20 mouse cellular contexts compared by ENCODE assay signal in genomic region chr3:146901729-146902128, GRCm38 (mm10). TPM values are rescaled to one million over a fixed set of nuclear protein-coding genes. Genes with fewer than 3 reads are reported as not detected.
DNase-seq lines count a peak whose midpoint lies in the region; ATAC-seq and TF ChIP-seq lines count a peak whose summit lies in the region.
"Had no signal": no experiment of that assay in that cellular context is flagged by ENCODE, and none has a peak within 500 bp of the region (broad histone marks: within the 10 kb centered on the region; RNA-seq: fewer than 3 reads in every experiment).

No protein-coding gene starts in this region.

- no peak overlapping the region for H3K4me2 ChIP-seq in hindbrain, embryonic 14.5 days (replicated peaks)
- no peak overlapping the region for H3K4me2 ChIP-seq in hindbrain, embryonic 13.5 days
- H3K4me2 ChIP-seq in midbrain, embryonic 16.5 days (ENCODE audit: low read length), result no peak overlapping the region
- no peak overlapping the region for H3K4me2 ChIP-seq in midbrain, embryonic 13.5 days (replicated peaks)
- H3K4me2 ChIP-seq in neural tube, embryonic 15.5 days, result no peak overlapping the region
- H3K4me2 ChIP-seq: embryonic facial prominence, embryonic 13.5 days; forebrain, embryonic 13.5 days; heart, embryonic 12.5 days had no signal

- DNase-seq in hindbrain, embryonic 14.5 days (ENCODE audit: low spot score), result peak; percentile 35
- DNase-seq in brain, embryonic 14.5 days (ENCODE audit: low read depth), result peak; percentile 48
- no peak for DNase-seq in lung, postnatal 36 days
- DNase-seq: adrenal gland, adult 8-10 months; adrenal gland, postnatal 36 days; cerebellum, adult 18-20 months; cerebellum, adult 9-11 months; cerebellum, postnatal 36 days; gastrocnemius, adult 2 months; gastrocnemius, postnatal 25 days had no signal

- H3K27me3 ChIP-seq in hindbrain, embryonic 14.5 days (ENCODE audit: control insufficient read depth, insufficient read depth, low read length), result no peaks in the 10 kb centered on the region
- H3K27me3 ChIP-seq in hindbrain, embryonic 13.5 days, result no peaks in the 10 kb centered on the region
- H3K27me3 ChIP-seq in midbrain, embryonic 16.5 days (ENCODE audit: control insufficient read depth, insufficient read depth, low read depth, low read length), result no peaks in the 10 kb centered on the region
- no peaks in the 10 kb centered on the region for H3K27me3 ChIP-seq in midbrain, embryonic 13.5 days
- H3K27me3 ChIP-seq in neural tube, embryonic 15.5 days (replicated peaks), result no peaks in the 10 kb centered on the region
- H3K27me3 ChIP-seq: embryonic facial prominence, embryonic 13.5 days; forebrain, embryonic 13.5 days; heart, embryonic 12.5 days had no signal

- H3K4me1 ChIP-seq in hindbrain, embryonic 14.5 days (replicated peaks; ENCODE audit: control insufficient read depth, insufficient read depth, low read length), result no peaks in the 10 kb centered on the region
- no peaks in the 10 kb centered on the region for H3K4me1 ChIP-seq in hindbrain, embryonic 13.5 days (replicated peaks)
- H3K4me1 ChIP-seq in midbrain, embryonic 16.5 days (ENCODE audit: control insufficient read depth, insufficient read depth, low read length), result peaks cover 3% of the 10 kb centered on the region; the same call in 1 of the 2 replicates
- 0 out of 2 replicates have a peak, but pooled peaks cover 2% of the 10 kb centered on the region for H3K4me1 ChIP-seq in midbrain, embryonic 13.5 days (replicated peaks)
- H3K4me1 ChIP-seq in neural tube, embryonic 15.5 days, result no peaks in the 10 kb centered on the region
- H3K4me1 ChIP-seq: embryonic facial prominence, embryonic 13.5 days; forebrain, embryonic 13.5 days; heart, embryonic 12.5 days; hindbrain, embryonic 10.5 days had no signal

- H3K27ac ChIP-seq in hindbrain, embryonic 14.5 days, result no peak overlapping the region
- H3K27ac ChIP-seq in hindbrain, embryonic 13.5 days, result no peak overlapping the region
- no peak overlapping the region for H3K27ac ChIP-seq in midbrain, embryonic 16.5 days (ENCODE audit: low read length)
- no peak overlapping the region for H3K27ac ChIP-seq in midbrain, embryonic 13.5 days
- no peak overlapping the region for H3K27ac ChIP-seq in neural tube, embryonic 15.5 days (replicated peaks)
- H3K27ac ChIP-seq: embryonic facial prominence, embryonic 13.5 days; forebrain, embryonic 13.5 days; gastrocnemius, adult 2 months; hindbrain, embryonic 10.5 days had no signal

- TF ChIP-seq POLR2A in brain, embryonic 14.5 days (IDR thresholded peaks at IDR 0.05; ENCODE audit: borderline replicate concordance, extremely low read depth, insufficient read depth, insufficient read length, poor library complexity, severe bottlenecking), result no peak

- no peak for ATAC-seq in hindbrain, embryonic 14.5 days (ENCODE audit: low FRiP score)
- ATAC-seq in hindbrain, embryonic 13.5 days (ENCODE audit: low FRiP score), result no peak
- 0 out of 2 replicates have a peak, but pooled peaks have one; percentile 51 for ATAC-seq in midbrain, embryonic 16.5 days
- ATAC-seq in midbrain, embryonic 13.5 days, result no peak
- no peak for ATAC-seq in neural tube, embryonic 15.5 days (ENCODE audit: low FRiP score)
- ATAC-seq: forebrain, embryonic 13.5 days; inflammation-experienced regulatory T-cells, adult 6 months; intestine, postnatal 0 days had no signal

- TF ChIP-seq CTCF in brain, embryonic 14.5 days (IDR thresholded peaks at IDR 0.05; ENCODE audit: borderline replicate concordance, extremely low read depth, insufficient read depth, insufficient read length), result no peak

- no peak overlapping the region for H3K9ac ChIP-seq in hindbrain, embryonic 14.5 days
- no peak overlapping the region for H3K9ac ChIP-seq in hindbrain, embryonic 13.5 days
- no peak overlapping the region for H3K9ac ChIP-seq in midbrain, embryonic 16.5 days (ENCODE audit: low read depth, low read length)
- H3K9ac ChIP-seq in midbrain, embryonic 13.5 days (replicated peaks), result no peak overlapping the region
- no peak overlapping the region for H3K9ac ChIP-seq in neural tube, embryonic 15.5 days (replicated peaks)
- H3K9ac ChIP-seq: embryonic facial prominence, embryonic 13.5 days; forebrain, embryonic 13.5 days; heart, embryonic 12.5 days had no signal

- no peaks in the 10 kb centered on the region for H3K9me3 ChIP-seq in hindbrain, embryonic 14.5 days (ENCODE audit: control insufficient read depth, low read length)
- no peaks in the 10 kb centered on the region for H3K9me3 ChIP-seq in hindbrain, embryonic 13.5 days
- H3K9me3 ChIP-seq in midbrain, embryonic 16.5 days (replicated peaks; ENCODE audit: control insufficient read depth, low read length, poor library complexity, severe bottlenecking), result no peaks in the 10 kb centered on the region
- no peaks in the 10 kb centered on the region for H3K9me3 ChIP-seq in midbrain, embryonic 13.5 days
- no peaks in the 10 kb centered on the region for H3K9me3 ChIP-seq in neural tube, embryonic 15.5 days (replicated peaks)
- H3K9me3 ChIP-seq: embryonic facial prominence, embryonic 13.5 days; forebrain, embryonic 13.5 days; heart, embryonic 12.5 days; hindbrain, embryonic 10.5 days had no signal

- no peak overlapping the region for H3K4me3 ChIP-seq in hindbrain, embryonic 14.5 days (replicated peaks; ENCODE audit: low read length)
- H3K4me3 ChIP-seq in hindbrain, embryonic 13.5 days, result no peak overlapping the region
- no peak overlapping the region for H3K4me3 ChIP-seq in midbrain, embryonic 16.5 days (ENCODE audit: low read depth, low read length)
- no peak overlapping the region for H3K4me3 ChIP-seq in midbrain, embryonic 13.5 days (replicated peaks)
- no peak overlapping the region for H3K4me3 ChIP-seq in neural tube, embryonic 15.5 days (replicated peaks)
- H3K4me3 ChIP-seq: embryonic facial prominence, embryonic 13.5 days; forebrain, embryonic 13.5 days; gastrocnemius, adult 2 months; heart, embryonic 12.5 days; hindbrain, embryonic 10.5 days had no signal

- H3K36me3 ChIP-seq in hindbrain, embryonic 14.5 days (replicated peaks; ENCODE audit: control insufficient read depth, insufficient read depth), result peaks cover 5% of the 10 kb centered on the region; the same call in 1 of the 2 replicates
- H3K36me3 ChIP-seq in hindbrain, embryonic 13.5 days, result peaks cover 6% of the 10 kb centered on the region
- H3K36me3 ChIP-seq in midbrain, embryonic 16.5 days (ENCODE audit: control insufficient read depth, insufficient read depth, low read length), result peaks cover 7% of the 10 kb centered on the region; the same call in 1 of the 2 replicates
- H3K36me3 ChIP-seq in midbrain, embryonic 13.5 days, result peaks cover 4% of the 10 kb centered on the region
- peaks cover 4% of the 10 kb centered on the region; the same call in 1 of the 2 replicates for H3K36me3 ChIP-seq in neural tube, embryonic 15.5 days
- H3K36me3 ChIP-seq: embryonic facial prominence, embryonic 13.5 days; hindbrain, embryonic 10.5 days had no signal

- WGBS in hindbrain, embryonic 14.5 days, result 46% methylated on average over 4 of the region's 4 CpGs
- WGBS in hindbrain, embryonic 13.5 days, result 50% methylated on average over 4 of the region's 4 CpGs
- 38% methylated on average over 4 of the region's 4 CpGs for WGBS in midbrain, embryonic 16.5 days
- 45% methylated on average over 4 of the region's 4 CpGs for WGBS in midbrain, embryonic 13.5 days
- WGBS in neural tube, embryonic 15.5 days, result 49% methylated on average over 4 of the region's 4 CpGs

RNA-seq across cellular contexts. Expression of gene Ttll7, which starts 49.6 kb away (rescaled TPM):
- 8.8 and 10.2 TPM in 2 replicates for polyA plus RNA-seq in hindbrain, embryonic 14.5 days (2014; fragmentation: Nextera tagmentation; extraction: Ambion mirVana)
- polyA plus RNA-seq in hindbrain, embryonic 13.5 days (2015; fragmentation: Nextera tagmentation; extraction: Ambion mirVana), result 9.5 and 9.7 TPM in 2 replicates
- polyA plus RNA-seq in midbrain, embryonic 16.5 days (2015; fragmentation: Nextera tagmentation; extraction: Ambion mirVana), result 7.2 and 9.4 TPM in 2 replicates
- polyA plus RNA-seq in midbrain, embryonic 13.5 days (2015; fragmentation: Nextera tagmentation; extraction: Ambion mirVana), result 6.6 and 7.0 TPM in 2 replicates
- polyA plus RNA-seq in brain, embryonic 14.5 days (2012; rRNA removed), result 7.1 and 9.3 TPM in 2 replicates
- 8.9 and 11.4 TPM in 2 replicates for polyA plus RNA-seq in neural tube, embryonic 15.5 days (2015; fragmentation: Nextera tagmentation; extraction: Ambion mirVana)
- polyA plus RNA-seq: inflammation-experienced regulatory T-cells, adult 6 months had no signal
